Mouse (Mus musculus) MEL (cell line): ENCODE measurements around the gene Ddr1. TPM values are rescaled to one million over a fixed set of nuclear protein-coding genes. Genes with fewer than 3 reads are reported as not detected.

ENCODE experiments used
- DNase-seq: peaks from one replicate; pipeline ENCODE4 v3.0.0; 2011; ENCODE audit warnings: low read depth, low spot score
- H3K27ac ChIP-seq: 2 replicates; pipeline ENCODE4 v1.5.1; 2012; ENCODE audit warnings: low read depth, mild to moderate bottlenecking, control low read depth, low read length, moderate library complexity; ENCODE audit not compliant: control insufficient read depth
- H3K27me3 ChIP-seq, 2 experiments: fragments of 150-350 bp in 1 of 2; sonication (generic) in 1 of 2; 2 replicates each; pipeline ENCODE4 v1.6.1; 2012; ENCODE audit warnings: low read length in 2 of 2, mild to moderate bottlenecking in 2 of 2, improper control_type of control experiment in 1 of 2, moderate library complexity in 1 of 2; ENCODE audit not compliant: insufficient read depth in 2 of 2, control insufficient read depth in 1 of 2
- H3K36me3 ChIP-seq, 2 experiments: 2 replicates each; pipeline ENCODE4 v1.6.1; 2012 to 2014; ENCODE audit warnings: low read length in 2 of 2, improper control_type of control experiment in 1 of 2, inconsistent platforms in 1 of 2, mild to moderate bottlenecking in 1 of 2; ENCODE audit not compliant: insufficient read depth in 2 of 2, control insufficient read depth in 1 of 2
- H3K4me1 ChIP-seq, 2 experiments: fragments of 150-350 bp in 1 of 2; sonication (generic) in 1 of 2; 2 replicates each; pipeline ENCODE4 v1.6.1; 2012; ENCODE audit warnings: low read length in 2 of 2, improper control_type of control experiment in 1 of 2, mild to moderate bottlenecking in 1 of 2; ENCODE audit not compliant: insufficient read depth in 2 of 2, control insufficient read depth in 1 of 2
- H3K4me3 ChIP-seq, 2 experiments: fragments of 150-350 bp in 1 of 2; sonication (generic) in 1 of 2; 2 replicates each; pipeline ENCODE4 v1.5.1; 2012; ENCODE audit warnings: low read depth in 2 of 2, low read length in 2 of 2, mild to moderate bottlenecking in 2 of 2, moderate library complexity in 2 of 2, control low read depth in 1 of 2, improper control_type of control experiment in 1 of 2; ENCODE audit not compliant: control insufficient read depth in 1 of 2, insufficient read depth in 1 of 2
- H3K79me2 ChIP-seq: 2 replicates; pipeline ENCODE4 v1.6.1; 2012; ENCODE audit warnings: mild to moderate bottlenecking, low read length, moderate library complexity; ENCODE audit not compliant: control insufficient read depth, poor library complexity, insufficient read depth
- H3K9ac ChIP-seq: 2 replicates; pipeline ENCODE4 v1.6.1; 2012; ENCODE audit warnings: low read depth, mild to moderate bottlenecking, control low read depth, low read length, moderate library complexity; ENCODE audit not compliant: control insufficient read depth, poor library complexity, severe bottlenecking
- H3K9me3 ChIP-seq: fragments of 150-350 bp; sonication (generic); replicated peaks from 2 replicates; pipeline ENCODE4 v1.6.1; 2012; ENCODE audit warnings: mild to moderate bottlenecking, low read length, improper control_type of control experiment, moderate library complexity; ENCODE audit not compliant: insufficient read depth
- BHLHE40 ChIP-seq: IDR thresholded peaks from 2 replicates; pipeline ENCODE4 v1.6.1; 2012; ENCODE audit warnings: low read depth, mild to moderate bottlenecking, inconsistent platforms, low read length, improper control_type of control experiment, borderline replicate concordance
- CHD2 ChIP-seq: IDR thresholded peaks from 2 replicates; pipeline ENCODE4 v1.6.1; 2011; ENCODE audit warnings: low read length, improper control_type of control experiment
- CTCF ChIP-seq, 3 experiments: IDR thresholded peaks in 2 of 3; conservative IDR thresholded peaks in 1 of 3; 2 replicates each; pipeline ENCODE4 v1.5.1; 2011 to 2012; ENCODE audit warnings: low read length in 3 of 3, low read depth in 2 of 3, mild to moderate bottlenecking in 2 of 3, improper control_type of control experiment in 1 of 3, inconsistent platforms in 1 of 3, mixed read lengths in 1 of 3, moderate library complexity in 1 of 3; ENCODE audit not compliant: control insufficient read depth in 1 of 3, insufficient read depth in 1 of 3, poor library complexity in 1 of 3, severe bottlenecking in 1 of 3
- GABPA ChIP-seq: IDR thresholded peaks from 2 replicates; pipeline ENCODE4 v1.6.1; 2012; ENCODE audit warnings: low read depth, mild to moderate bottlenecking, inconsistent platforms, low read length, improper control_type of control experiment, moderate library complexity
- JUND ChIP-seq: IDR thresholded peaks from 2 replicates; pipeline ENCODE4 v1.6.1; 2011; ENCODE audit warnings: low read depth, mild to moderate bottlenecking, improper control_type of control experiment, low read length
- MAZ ChIP-seq: IDR thresholded peaks from 2 replicates; pipeline ENCODE4 v1.6.1; 2012; ENCODE audit warnings: low read depth, mild to moderate bottlenecking, inconsistent platforms, low read length, improper control_type of control experiment
- MEF2A ChIP-seq: IDR thresholded peaks from 2 replicates; pipeline ENCODE4 v1.6.1; 2014; ENCODE audit warnings: low read depth, mild to moderate bottlenecking, inconsistent platforms, low read length, improper control_type of control experiment; ENCODE audit not compliant: poor library complexity, insufficient replicate concordance, severe bottlenecking; ENCODE audit errors: extremely low read depth
- POLR2A ChIP-seq, 2 experiments: IDR thresholded peaks; 2 replicates each; pipeline ENCODE4 v1.6.1; 2011 to 2012; ENCODE audit warnings: low read length in 2 of 2, mild to moderate bottlenecking in 2 of 2, control low read depth in 1 of 2, improper control_type of control experiment in 1 of 2, low read depth in 1 of 2, moderate library complexity in 1 of 2; ENCODE audit not compliant: control insufficient read depth in 1 of 2, insufficient read depth in 1 of 2, poor library complexity in 1 of 2
- POLR2AphosphoS2 ChIP-seq: IDR thresholded peaks from 2 replicates; pipeline ENCODE4 v1.6.1; 2011; ENCODE audit warnings: low read length, improper control_type of control experiment
- POLR2AphosphoS5 ChIP-seq: IDR thresholded peaks from 2 replicates; pipeline ENCODE4 v1.6.1; 2012; ENCODE audit warnings: low read depth, borderline replicate concordance, mild to moderate bottlenecking, inconsistent platforms, low read length, moderate library complexity, mixed read lengths
- RAD21 ChIP-seq: IDR thresholded peaks from 2 replicates; pipeline ENCODE4 v1.6.1; 2011; ENCODE audit warnings: mild to moderate bottlenecking, low read depth, low read length, improper control_type of control experiment
- TBP ChIP-seq: IDR thresholded peaks from 2 replicates; pipeline ENCODE4 v1.8.0; 2011; ENCODE audit warnings: low read depth, low read length, improper control_type of control experiment
- ZNF384 ChIP-seq: IDR thresholded peaks from 2 replicates; pipeline ENCODE4 v1.6.1; 2012; ENCODE audit warnings: low read depth, mild to moderate bottlenecking, inconsistent platforms, low read length, improper control_type of control experiment
- polyA plus RNA-seq, 2 experiments: library from polyadenylated mRNA; stranded (reverse) in 1 of 2; unstranded in 1 of 2; fragments of >175 nt in 1 of 2; fragments of >200 nt in 1 of 2; gene quantifications; 2 replicates each; pipeline versions ENCODE4 v1.2.1 to v1.2.4; 2012; ENCODE audit warnings: low replicate concordance in 2 of 2, low read depth in 1 of 2; ENCODE audit not compliant: insufficient read length in 2 of 2, insufficient read depth in 1 of 2, missing spikeins in 1 of 2
- total RNA-seq: library from RNA; depleted of rRNA; stranded (reverse); fragments of 300-350 nt; gene quantifications from 2 replicates; pipeline ENCODE4 v1.2.3, GENCODE M21; 2012

Gene Ddr1
- total and polyA plus RNA-seq, 3 experiments: 2.6 to 7.9 TPM; not detected in 1

DNA sequence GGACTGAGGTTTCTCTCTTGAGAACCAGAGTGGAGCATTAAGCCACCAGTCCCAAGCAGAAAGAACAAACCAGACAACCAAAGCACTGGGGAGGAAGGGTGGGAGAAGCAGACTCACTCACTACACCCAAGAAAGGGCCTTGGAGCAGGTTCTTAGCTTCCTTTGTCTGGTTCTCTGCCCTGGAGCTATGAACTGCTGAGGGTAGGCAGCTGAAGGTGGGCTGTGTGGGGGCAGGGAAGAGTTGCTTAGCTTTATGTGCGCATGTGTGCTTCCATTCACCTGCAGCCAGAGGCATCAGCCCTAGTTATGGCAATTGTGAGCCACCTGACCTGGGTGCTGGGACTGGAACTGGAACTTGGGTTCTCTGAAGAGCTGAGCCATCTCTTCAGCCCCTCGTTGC lies 51.3 kb downstream of the Ddr1 start:
- Histone ChIP-seq H3K27me3 (peaks cover 0 to 7% of the 10 kb centered on the region in 2 experiments; a peak in 1 of 4 replicates), H3K4me1 (no peaks in the 10 kb centered on the region), H3K36me3 (no peaks in the 10 kb centered on the region), H3K4me3 (no peak overlapping the region), H3K9ac (no peak overlapping the region), H3K79me2 (no peaks in the 10 kb centered on the region), H3K27ac (no peak overlapping the region), H3K9me3 (no peaks in the 10 kb centered on the region)
- TF ChIP-seq POLR2AphosphoS2: no peak
- no peak for TF ChIP-seq CHD2
- TF ChIP-seq RAD21: no peak
- TF ChIP-seq ZNF384: no peak
- no peak for TF ChIP-seq MEF2A
- TF ChIP-seq MAZ: no peak
- TF ChIP-seq TBP: no peak
- TF ChIP-seq CTCF (IDR thresholded peaks at IDR 0.05 in 2 of 3, conservative IDR thresholded peaks at IDR 0.05 in 1 of 3; ENCODE audit: control insufficient read depth in 1 of 3, insufficient read depth in 1 of 3, low read depth in 2 of 3, low read length in 3 of 3, poor library complexity in 1 of 3, severe bottlenecking in 1 of 3): no peak
- TF ChIP-seq POLR2A (IDR thresholded peaks at IDR 0.05; ENCODE audit: control insufficient read depth in 1 of 2, insufficient read depth in 1 of 2, low read depth in 1 of 2, low read length in 2 of 2, poor library complexity in 1 of 2): no peak
- no peak for TF ChIP-seq BHLHE40
- DNase-seq: no peak

DNA sequence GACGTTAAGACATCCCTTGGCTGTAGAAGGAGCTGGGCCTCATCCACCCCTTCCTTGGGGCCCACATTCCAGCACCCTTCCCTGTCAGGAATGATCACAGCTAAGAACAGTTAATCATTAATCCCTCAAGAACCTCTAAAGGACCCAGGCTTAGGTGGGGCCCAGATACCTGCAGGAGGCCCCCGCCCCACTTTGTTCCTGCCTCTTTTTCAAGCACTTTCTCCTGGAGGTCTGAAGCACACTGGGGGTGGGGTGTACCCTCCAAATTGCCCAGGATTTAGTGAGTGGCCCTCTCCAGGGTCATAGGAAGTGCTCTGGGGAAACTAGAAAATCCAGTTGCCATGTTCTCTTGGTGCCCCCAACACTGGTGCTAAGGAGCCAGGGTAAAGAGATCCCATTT lies 55.0 kb downstream of the Ddr1 start:
- no peak overlapping the region for H3K9ac ChIP-seq
- no peak overlapping the region for H3K27ac ChIP-seq
- peaks cover 0 to 8% of the 10 kb centered on the region in 2 experiments; a peak in 3 of 4 replicates for H3K27me3 ChIP-seq
- no peaks in the 10 kb centered on the region for H3K4me1 ChIP-seq
- TF ChIP-seq JUND: no peak
- TF ChIP-seq ZNF384: no peak
- no peak for TF ChIP-seq POLR2AphosphoS2
- TF ChIP-seq MAZ: no peak
- no peak for TF ChIP-seq CHD2
- TF ChIP-seq POLR2AphosphoS5: no peak
- no peak for TF ChIP-seq CTCF (IDR thresholded peaks at IDR 0.05 in 2 of 3, conservative IDR thresholded peaks at IDR 0.05 in 1 of 3; ENCODE audit: control insufficient read depth in 1 of 3, insufficient read depth in 1 of 3, low read depth in 2 of 3, low read length in 3 of 3, poor library complexity in 1 of 3, severe bottlenecking in 1 of 3)
- no peak for TF ChIP-seq GABPA
- TF ChIP-seq, all 39 proteins: peak for 0
- Histone ChIP-seq H3K36me3 (no peaks in the 10 kb centered on the region), H3K79me2 (no peaks in the 10 kb centered on the region), H3K4me3 (no peak overlapping the region), H3K9me3 (no peaks in the 10 kb centered on the region)
- DNase-seq: no peak
